Mouse (Mus musculus): ENCODE data around the gene 1110051M20Rik. TPM values are rescaled to one million over a fixed set of nuclear protein-coding genes. Genes with fewer than 3 reads are reported as not detected.

The 1110051M20Rik gene
- polyA plus RNA-seq, 1 experiment from 2014 or later: 27.0 TPM

- ATAC-seq (no peak), DNase-seq (ENCODE audit: low spot score) (peak; percentile 60)
- 61% methylated on average over 5 of the region's 5 CpGs for WGBS
- TF ChIP-seq EP300 (IDR thresholded peaks at IDR 0.05) (no peak), CTCF (IDR thresholded peaks at IDR 0.05) (no peak)
- peaks cover 17% of the 10 kb centered on the region; the same call in 1 of the 2 replicates for H3K4me1 ChIP-seq (ENCODE audit: insufficient read depth, low read depth, low read length)
- H3K9me3 ChIP-seq (ENCODE audit: low read length): no peaks in the 10 kb centered on the region
- no peaks in the 10 kb centered on the region for H3K36me3 ChIP-seq (ENCODE audit: insufficient read depth, low read length)
- H3K4me3 ChIP-seq (ENCODE audit: low read depth, low read length): no peak overlapping the region
- H3K27ac ChIP-seq (ENCODE audit: low read length): peak overlapping the region; percentile 47
- no peaks in the 10 kb centered on the region for H3K27me3 ChIP-seq (replicated peaks; ENCODE audit: insufficient read depth, low read length)
- no peak overlapping the region for H3K9ac ChIP-seq (replicated peaks; ENCODE audit: low read depth)
- H3K4me2 ChIP-seq (replicated peaks; ENCODE audit: low read depth, low read length): no peak overlapping the region
These were observed 7.2 kb downstream of the 1110051M20Rik start for GRCm38 (mm10) chr2:91437116-91437815.

- H3K4me1 ChIP-seq (ENCODE audit: insufficient read depth, low read depth, low read length): peaks cover 15% of the 10 kb centered on the region; the same call in 1 of the 2 replicates
- WGBS: 61% methylated on average over 8 of the region's 8 CpGs
These were observed 7.8 kb downstream of the 1110051M20Rik start for GRCm38 (mm10) chr2:91436713-91437112.

GRCm38 (mm10) chr2:91430600-91430919 lies 13.9 kb downstream of the 1110051M20Rik start:
- ATAC-seq: no peak; the same call in 1 of the 2 replicates
- Histone ChIP-seq H3K4me3 (ENCODE audit: low read depth, low read length) (no peak overlapping the region), H3K4me1 (ENCODE audit: insufficient read depth, low read depth, low read length) (peaks cover 16% of the 10 kb centered on the region; the same call in 1 of the 2 replicates), H3K36me3 (ENCODE audit: insufficient read depth, low read length) (no peaks in the 10 kb centered on the region), H3K9ac (replicated peaks; ENCODE audit: low read depth) (no peak overlapping the region; the same call in 1 of the 2 replicates), H3K27ac (ENCODE audit: low read length) (no peak overlapping the region), H3K4me2 (replicated peaks; ENCODE audit: low read depth, low read length) (no peak overlapping the region), H3K9me3 (ENCODE audit: low read length) (no peaks in the 10 kb centered on the region), H3K27me3 (replicated peaks; ENCODE audit: insufficient read depth, low read length) (no peaks in the 10 kb centered on the region)
- TF ChIP-seq EP300 (IDR thresholded peaks at IDR 0.05): no peak
- no peak for TF ChIP-seq CTCF (IDR thresholded peaks at IDR 0.05)
- 47% methylated on average over 6 of the region's 6 CpGs for WGBS
- no peak for DNase-seq (ENCODE audit: low spot score)

More at GRCm38 (mm10) chr2:91436713-91437112, 7.8 kb downstream of the 1110051M20Rik start:
- H3K9ac ChIP-seq (replicated peaks; ENCODE audit: low read depth): no peak overlapping the region
- H3K27me3 ChIP-seq (replicated peaks; ENCODE audit: insufficient read depth, low read length): no peaks in the 10 kb centered on the region
- no peaks in the 10 kb centered on the region for H3K36me3 ChIP-seq (ENCODE audit: insufficient read depth, low read length)
- peak overlapping the region; percentile 47 for H3K27ac ChIP-seq (ENCODE audit: low read length)
- no peak for ATAC-seq
- no peak overlapping the region for H3K4me2 ChIP-seq (replicated peaks; ENCODE audit: low read depth, low read length)
- no peaks in the 10 kb centered on the region for H3K9me3 ChIP-seq (ENCODE audit: low read length)
- DNase-seq (ENCODE audit: low spot score): no peak
- TF ChIP-seq EP300 (IDR thresholded peaks at IDR 0.05): no peak
- H3K4me3 ChIP-seq (ENCODE audit: low read depth, low read length): no peak overlapping the region

GRCm38 (mm10) chr2:91429915-91430599 lies 14.4 kb downstream of the 1110051M20Rik start:
- H3K27ac ChIP-seq (ENCODE audit: low read length): no peak overlapping the region
- peaks cover 16% of the 10 kb centered on the region; the same call in 1 of the 2 replicates for H3K4me1 ChIP-seq (ENCODE audit: insufficient read depth, low read depth, low read length)
- no peak overlapping the region for H3K4me3 ChIP-seq (ENCODE audit: low read depth, low read length)
- no peaks in the 10 kb centered on the region for H3K36me3 ChIP-seq (ENCODE audit: insufficient read depth, low read length)
- TF ChIP-seq EP300 (IDR thresholded peaks at IDR 0.05): no peak
- H3K9ac ChIP-seq (replicated peaks; ENCODE audit: low read depth): no peak overlapping the region; the same call in 1 of the 2 replicates
- WGBS: 34% methylated on average over 9 of the region's 9 CpGs
- H3K4me2 ChIP-seq (replicated peaks; ENCODE audit: low read depth, low read length): no peak overlapping the region
- ATAC-seq: no peak
- H3K9me3 ChIP-seq (ENCODE audit: low read length): no peaks in the 10 kb centered on the region
- DNase-seq (ENCODE audit: low spot score): no peak
- H3K27me3 ChIP-seq (replicated peaks; ENCODE audit: insufficient read depth, low read length): no peaks in the 10 kb centered on the region

- ATAC-seq (no peak), DNase-seq (ENCODE audit: low spot score) (no peak)
- TF ChIP-seq CTCF (IDR thresholded peaks at IDR 0.05) (no peak), EP300 (IDR thresholded peaks at IDR 0.05) (no peak)
- no peak overlapping the region for H3K4me2 ChIP-seq (replicated peaks; ENCODE audit: low read depth, low read length)
- no peaks in the 10 kb centered on the region for H3K9me3 ChIP-seq (ENCODE audit: low read length)
- no peaks in the 10 kb centered on the region for H3K36me3 ChIP-seq (ENCODE audit: insufficient read depth, low read length)
- H3K4me3 ChIP-seq (ENCODE audit: low read depth, low read length): no peak overlapping the region
- H3K9ac ChIP-seq (replicated peaks; ENCODE audit: low read depth): no peak overlapping the region
- WGBS: 85% methylated on average over 3 of the region's 3 CpGs
- no peak overlapping the region for H3K27ac ChIP-seq (ENCODE audit: low read length)
- no peaks in the 10 kb centered on the region for H3K27me3 ChIP-seq (replicated peaks; ENCODE audit: insufficient read depth, low read length)
- H3K4me1 ChIP-seq (ENCODE audit: insufficient read depth, low read depth, low read length): peaks cover 16% of the 10 kb centered on the region; the same call in 1 of the 2 replicates
These were observed 15.4 kb downstream of the 1110051M20Rik start for GRCm38 (mm10) chr2:91429146-91429545.

GRCm38 (mm10) chr2:91426321-91426720 lies 18.2 kb downstream of the 1110051M20Rik start:
- WGBS: 55% methylated on average over 1 of the region's 1 CpGs

More at GRCm38 (mm10) chr2:91426321-91426720, 18.2 kb downstream of the 1110051M20Rik start:
- Histone ChIP-seq H3K27me3 (replicated peaks; ENCODE audit: insufficient read depth, low read length) (no peaks in the 10 kb centered on the region), H3K4me2 (replicated peaks; ENCODE audit: low read depth, low read length) (no peak overlapping the region), H3K9ac (replicated peaks; ENCODE audit: low read depth) (no peak overlapping the region), H3K4me3 (ENCODE audit: low read depth, low read length) (no peak overlapping the region), H3K4me1 (ENCODE audit: insufficient read depth, low read depth, low read length) (peaks cover 16% of the 10 kb centered on the region; the same call in 1 of the 2 replicates), H3K27ac (ENCODE audit: low read length) (peak overlapping the region; percentile 27; the same call in 1 of the 2 replicates), H3K36me3 (ENCODE audit: insufficient read depth, low read length) (no peaks in the 10 kb centered on the region), H3K9me3 (ENCODE audit: low read length) (no peaks in the 10 kb centered on the region)
- TF ChIP-seq EP300 (IDR thresholded peaks at IDR 0.05): peak; percentile 91
- TF ChIP-seq CTCF (IDR thresholded peaks at IDR 0.05): no peak
- peak; percentile 75 for ATAC-seq
- peak; percentile 52 for DNase-seq (ENCODE audit: low spot score)

Measured in lung, postnatal 0 days (tissue).